Mouse (Mus musculus) lung, postnatal 0 days (tissue): ENCODE results near the gene Dnajb2.

Experiments used
- CTCF ChIP-seq: IDR thresholded peaks from 2 replicates; pipeline ENCODE4 v1.5.1; 2016; ENCODE audit warnings: antibody characterized with exemption, mild to moderate bottlenecking
- EP300 ChIP-seq: IDR thresholded peaks from 2 replicates; pipeline ENCODE4 v1.6.1; 2016; ENCODE audit warnings: antibody characterized with exemption, mild to moderate bottlenecking, control low read depth

DNA sequence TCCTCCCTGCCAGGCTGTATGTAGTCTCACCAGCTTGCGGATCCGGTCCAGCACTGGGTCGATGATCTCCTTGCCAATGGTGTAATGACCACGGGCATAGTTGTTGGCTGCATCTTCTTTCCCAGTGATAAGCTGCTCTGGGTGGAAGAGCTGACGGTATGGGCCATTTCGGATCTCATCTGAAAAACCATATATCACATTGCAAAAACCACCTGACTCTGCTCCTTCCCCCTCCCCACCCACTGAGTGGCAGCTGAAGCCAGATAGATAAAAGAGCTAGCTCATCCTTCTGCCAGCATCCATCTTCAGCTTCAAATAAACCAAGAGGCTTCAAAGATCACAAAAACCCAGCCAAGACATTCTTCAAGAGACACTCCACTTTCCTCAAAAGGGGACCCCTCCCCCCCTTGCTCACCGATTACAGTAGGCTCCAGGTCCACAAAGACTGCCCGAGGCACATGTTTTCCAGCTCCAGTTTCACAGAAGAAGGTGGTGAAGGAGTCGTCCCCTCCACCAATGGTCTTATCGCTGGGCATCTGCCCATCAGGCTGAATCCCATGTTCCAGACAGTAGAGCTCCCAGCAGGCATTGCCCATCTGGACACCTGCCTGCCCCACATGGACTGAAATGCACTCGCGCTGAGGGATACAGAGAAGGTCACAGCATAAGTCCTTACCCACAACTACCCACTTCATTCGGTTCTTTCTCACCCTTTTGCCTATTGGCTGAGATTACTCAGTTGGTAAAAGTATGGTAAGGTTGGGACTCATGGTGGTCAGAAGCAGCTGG lies 19.2 kb upstream of the Dnajb2 start:
- TF ChIP-seq CTCF = no peak
- TF ChIP-seq EP300 = no peak
